In the genomic region with DNA sequence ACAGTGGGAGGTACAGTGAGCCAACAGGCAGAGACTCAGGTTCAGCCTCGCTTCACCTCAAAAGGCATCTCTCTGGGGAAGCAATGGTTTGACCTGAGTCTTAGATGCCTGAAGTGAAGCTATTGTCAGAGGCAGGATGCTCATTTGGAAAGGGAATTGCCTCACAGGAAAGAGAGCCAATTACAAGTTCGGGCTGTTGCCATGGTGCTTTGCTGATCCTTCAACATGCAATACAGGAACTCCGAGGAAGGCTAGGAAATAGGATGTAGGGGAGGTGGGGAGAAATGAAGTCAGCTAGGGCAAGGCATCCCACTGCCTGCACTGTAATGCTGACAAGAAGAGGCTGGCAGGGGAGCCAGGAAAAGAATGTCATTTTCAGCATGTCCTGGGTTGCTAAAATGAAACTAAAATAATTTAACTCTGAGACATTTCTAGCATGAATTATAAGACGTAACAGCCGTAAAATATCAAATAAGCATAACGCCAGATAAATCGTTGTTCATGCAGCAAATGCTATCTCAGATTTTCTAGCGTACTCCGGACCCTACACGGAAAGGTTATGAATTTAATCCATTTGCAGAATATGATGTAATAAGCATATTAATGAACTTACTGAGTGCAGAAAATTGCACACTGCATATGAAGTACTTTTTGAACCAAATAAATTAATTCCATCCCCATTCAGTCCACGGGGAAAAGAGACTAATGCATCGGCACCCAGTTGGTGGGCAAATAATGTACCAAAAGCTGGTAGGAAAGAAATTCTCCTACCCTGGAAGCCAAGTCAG, we compare ENCODE assay signal across 8 mouse cellular contexts.
DNase-seq lines count a peak whose midpoint lies in the region; ATAC-seq lines count a peak whose summit lies in the region.

No protein-coding gene starts in this region.

- H3K36me3 ChIP-seq in embryonic facial prominence, embryonic 14.5 days (ENCODE audit: control insufficient read depth, insufficient read depth, low read length) = no peaks in the 10 kb centered on the region
- no peaks in the 10 kb centered on the region for H3K36me3 ChIP-seq in heart, embryonic 16.5 days (ENCODE audit: control insufficient read depth, insufficient read depth)
- no peaks in the 10 kb centered on the region for H3K36me3 ChIP-seq in kidney, embryonic 16.5 days (ENCODE audit: insufficient read depth, low read length)
- H3K36me3 ChIP-seq in liver, embryonic 12.5 days = no peaks in the 10 kb centered on the region
- H3K36me3 ChIP-seq in neural tube, embryonic 12.5 days = no peaks in the 10 kb centered on the region

- peak; percentile 47; the same call in 1 of the 2 replicates for ATAC-seq in embryonic facial prominence, embryonic 14.5 days (ENCODE audit: low read depth)
- ATAC-seq in heart, embryonic 16.5 days (replicated peaks; ENCODE audit: extremely low read depth, insufficient read depth, low FRiP score) = peak; percentile 46
- no peak; the same call in 1 of the 2 replicates for ATAC-seq in kidney, embryonic 16.5 days (ENCODE audit: low FRiP score, low TSS enrichment)
- no peak for ATAC-seq in liver, embryonic 12.5 days
- peak; percentile 31; the same call in 1 of the 2 replicates for ATAC-seq in neural tube, embryonic 12.5 days (ENCODE audit: low FRiP score, low read depth)

- H3K4me2 ChIP-seq in embryonic facial prominence, embryonic 14.5 days (ENCODE audit: low read depth, low read length) = peak overlapping the region; percentile 61
- peak overlapping the region; percentile 61 for H3K4me2 ChIP-seq in heart, embryonic 16.5 days (ENCODE audit: low read depth, low read length)
- H3K4me2 ChIP-seq in kidney, embryonic 16.5 days (replicated peaks; ENCODE audit: low read depth, low read length) = peak overlapping the region; percentile 54
- 0 out of 2 replicates have a peak overlapping the region, but pooled peaks have one; percentile 4 for H3K4me2 ChIP-seq in liver, embryonic 12.5 days
- H3K4me2 ChIP-seq in neural tube, embryonic 12.5 days (replicated peaks) = peak overlapping the region; percentile 56

- H3K4me3 ChIP-seq in embryonic facial prominence, embryonic 14.5 days (ENCODE audit: low read depth, low read length) = peak overlapping the region; percentile 38
- peak overlapping the region; percentile 40 for H3K4me3 ChIP-seq in heart, embryonic 16.5 days (ENCODE audit: low read length)
- peak overlapping the region; percentile 51 for H3K4me3 ChIP-seq in kidney, embryonic 16.5 days (ENCODE audit: low read length)
- H3K4me3 ChIP-seq in liver, embryonic 12.5 days = no peak overlapping the region
- no peak overlapping the region for H3K4me3 ChIP-seq in neural tube, embryonic 12.5 days

- H3K9ac ChIP-seq in embryonic facial prominence, embryonic 14.5 days (ENCODE audit: low read depth, low read length) = peak overlapping the region; percentile 58
- H3K9ac ChIP-seq in heart, embryonic 16.5 days (ENCODE audit: low read length) = peak overlapping the region; percentile 61
- peak overlapping the region; percentile 68; the same call in 1 of the 2 replicates for H3K9ac ChIP-seq in kidney, embryonic 16.5 days (replicated peaks; ENCODE audit: low read length)
- H3K9ac ChIP-seq in liver, embryonic 12.5 days = no peak overlapping the region
- no peak overlapping the region for H3K9ac ChIP-seq in neural tube, embryonic 12.5 days

- H3K27ac ChIP-seq in embryonic facial prominence, embryonic 14.5 days (replicated peaks; ENCODE audit: low read depth, low read length) = peak overlapping the region; percentile 10
- H3K27ac ChIP-seq in heart, embryonic 16.5 days (ENCODE audit: low read length) = peak overlapping the region; percentile 59
- peak overlapping the region; percentile 66; the same call in 1 of the 2 replicates for H3K27ac ChIP-seq in kidney, embryonic 16.5 days (ENCODE audit: low read length)
- H3K27ac ChIP-seq in liver, embryonic 12.5 days = no peak overlapping the region
- H3K27ac ChIP-seq in neural tube, embryonic 12.5 days = no peak overlapping the region; the same call in 1 of the 2 replicates

- no peaks in the 10 kb centered on the region for H3K27me3 ChIP-seq in embryonic facial prominence, embryonic 14.5 days (replicated peaks; ENCODE audit: control insufficient read depth, insufficient read depth, low read length)
- no peaks in the 10 kb centered on the region for H3K27me3 ChIP-seq in heart, embryonic 16.5 days (ENCODE audit: control insufficient read depth, insufficient read depth, low read length)
- H3K27me3 ChIP-seq in kidney, embryonic 16.5 days (ENCODE audit: insufficient read depth, low read length) = no peaks in the 10 kb centered on the region
- no peaks in the 10 kb centered on the region for H3K27me3 ChIP-seq in liver, embryonic 12.5 days (replicated peaks)
- H3K27me3 ChIP-seq in neural tube, embryonic 12.5 days (replicated peaks) = no peaks in the 10 kb centered on the region

- peak; percentile 20 to 60 for DNase-seq in adrenal gland, adult (ENCODE audit: inconsistent age in 2 of 2, low spot score in 1 of 2)
- no peak for DNase-seq in adrenal gland, adult 8-10 months
- DNase-seq in embryonic facial prominence, embryonic 14.5 days (ENCODE audit: low spot score) = peak; percentile 83
- no peak for DNase-seq in ovary, postnatal 36 days (ENCODE audit: low spot score)

- WGBS in embryonic facial prominence, embryonic 14.5 days = 26% methylated on average over 12 of the region's 12 CpGs
- WGBS in heart, embryonic 16.5 days = 49% methylated on average over 12 of the region's 12 CpGs
- WGBS in kidney, embryonic 16.5 days = 37% methylated on average over 12 of the region's 12 CpGs
- WGBS in liver, embryonic 12.5 days (ENCODE audit: insufficient replicate concordance) = 63% methylated on average over 12 of the region's 12 CpGs
- WGBS in neural tube, embryonic 12.5 days = 36% methylated on average over 12 of the region's 12 CpGs

- H3K9me3 ChIP-seq in embryonic facial prominence, embryonic 14.5 days (ENCODE audit: control insufficient read depth, low read length) = no peaks in the 10 kb centered on the region
- no peaks in the 10 kb centered on the region for H3K9me3 ChIP-seq in heart, embryonic 16.5 days (replicated peaks; ENCODE audit: control insufficient read depth, low read length)
- H3K9me3 ChIP-seq in kidney, embryonic 16.5 days (ENCODE audit: low read length) = no peaks in the 10 kb centered on the region
- H3K9me3 ChIP-seq in liver, embryonic 12.5 days (replicated peaks) = no peaks in the 10 kb centered on the region
- no peaks in the 10 kb centered on the region for H3K9me3 ChIP-seq in neural tube, embryonic 12.5 days

- H3K4me1 ChIP-seq in embryonic facial prominence, embryonic 14.5 days (ENCODE audit: control insufficient read depth, insufficient read depth, low read length) = peaks cover 14% of the 10 kb centered on the region
- peaks cover 27% of the 10 kb centered on the region for H3K4me1 ChIP-seq in heart, embryonic 16.5 days (ENCODE audit: control insufficient read depth, insufficient read depth, low read length)
- H3K4me1 ChIP-seq in kidney, embryonic 16.5 days (ENCODE audit: insufficient read depth, low read length) = peaks cover 29% of the 10 kb centered on the region
- peaks cover 21% of the 10 kb centered on the region for H3K4me1 ChIP-seq in liver, embryonic 12.5 days
- peaks cover 35% of the 10 kb centered on the region for H3K4me1 ChIP-seq in neural tube, embryonic 12.5 days

Comparison
In these comparisons a context has a peak if more than half of its experiments do, and no peak if none do; other contexts are left out.
1. DNase-seq: peak in adrenal gland, adult (2 of 2) and embryonic facial prominence, embryonic 14.5 days (single experiment); none in adrenal gland, adult 8-10 months (single experiment) and ovary, postnatal 36 days (single experiment).
2. ATAC-seq: peak in embryonic facial prominence, embryonic 14.5 days (single experiment), heart, embryonic 16.5 days (single experiment) and neural tube, embryonic 12.5 days (single experiment); none in kidney, embryonic 16.5 days (single experiment) and liver, embryonic 12.5 days (single experiment).
3. H3K27ac ChIP-seq: peak in embryonic facial prominence, embryonic 14.5 days (single experiment), heart, embryonic 16.5 days (single experiment) and kidney, embryonic 16.5 days (single experiment); none in liver, embryonic 12.5 days (single experiment) and neural tube, embryonic 12.5 days (single experiment).
4. H3K4me2 ChIP-seq: peak in every context shown above with its lines; median percentile 61 in embryonic facial prominence, embryonic 14.5 days; 61 in heart, embryonic 16.5 days; 56 in neural tube, embryonic 12.5 days; 54 in kidney, embryonic 16.5 days; 4 in liver, embryonic 12.5 days.
5. H3K4me3 ChIP-seq: peak in embryonic facial prominence, embryonic 14.5 days (single experiment), heart, embryonic 16.5 days (single experiment) and kidney, embryonic 16.5 days (single experiment); none in liver, embryonic 12.5 days (single experiment) and neural tube, embryonic 12.5 days (single experiment).
6. H3K9ac ChIP-seq: peak in embryonic facial prominence, embryonic 14.5 days (single experiment), heart, embryonic 16.5 days (single experiment) and kidney, embryonic 16.5 days (single experiment); none in liver, embryonic 12.5 days (single experiment) and neural tube, embryonic 12.5 days (single experiment).